Mouse (Mus musculus) frontal cortex, adult 2 months (tissue): ENCODE data around the gene Agap1. TPM values are rescaled to one million over a fixed set of nuclear protein-coding genes. Genes with fewer than 3 reads are reported as not detected.

ENCODE experiments used
- DNase-seq, 2 experiments: peaks; one replicate each; pipeline ENCODE4 v3.0.0; 2022; ENCODE audit warnings: low spot score in 1 of 2; ENCODE audit errors: extremely low spot score in 1 of 2
- polyA plus RNA-seq: library from polyadenylated mRNA; depleted of rRNA; stranded (reverse); fragments of >200 nt; gene quantifications from 2 replicates; pipeline ENCODE4 v1.2.3, GENCODE M21; 2012

Gene Agap1
- polyA plus RNA-seq, 1 experiment = 67.9 TPM

DNA sequence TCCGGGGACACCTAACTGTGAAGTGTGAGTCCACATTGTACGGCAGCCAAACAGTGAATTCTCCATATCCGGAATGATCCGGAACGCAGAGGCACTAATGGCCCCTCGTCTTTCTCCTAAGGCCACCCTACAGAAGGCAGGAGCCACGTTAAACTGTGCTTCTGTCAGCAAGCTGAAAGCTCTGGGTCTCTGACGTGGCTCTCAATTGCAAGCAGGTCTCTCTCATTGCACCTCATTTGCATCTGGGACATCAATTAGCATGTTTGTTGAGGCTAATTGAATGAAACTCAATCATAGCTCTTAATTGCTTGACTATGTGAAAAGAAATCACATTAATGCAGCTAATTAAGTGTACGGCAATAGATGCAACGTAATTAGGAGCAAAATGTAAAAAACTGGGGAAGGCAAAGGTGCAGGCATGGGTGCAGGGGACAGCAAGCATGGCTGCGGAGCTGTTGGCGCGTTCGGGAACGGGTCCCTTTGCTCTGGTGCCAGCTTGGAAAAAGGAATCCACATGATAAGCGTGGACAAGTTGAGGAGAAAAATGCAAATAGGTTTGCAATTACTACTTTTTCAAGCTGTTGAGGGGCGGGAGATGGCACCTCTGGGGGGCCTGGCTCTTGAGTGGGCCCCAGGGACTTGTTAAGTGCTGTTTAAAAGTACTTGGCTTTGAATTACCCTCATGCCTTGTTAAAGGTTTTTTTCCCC, 284.6 kb downstream of the Agap1 start:
- no peak for DNase-seq

DNA sequence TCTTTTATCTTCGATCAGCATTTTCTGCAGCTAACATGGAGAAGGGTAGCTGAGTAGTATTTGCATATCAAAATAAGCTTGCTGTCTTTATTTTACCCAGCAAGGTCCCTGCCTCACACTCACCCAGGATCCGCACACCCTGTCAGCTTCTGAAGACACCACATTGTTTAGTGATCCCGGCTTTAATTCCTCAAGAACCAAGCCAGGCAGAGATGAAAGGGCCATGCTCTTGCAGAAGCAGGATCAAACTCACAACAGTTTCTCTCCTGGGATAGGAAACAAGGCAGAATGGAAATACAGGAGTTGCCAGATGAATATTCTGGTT, 285.1 kb downstream of the Agap1 start:
- no peak for DNase-seq

- no peak for DNase-seq
Measured at GRCm38 (mm10) chr1:89742359-89742758, 287.8 kb downstream of the Agap1 start.

- no peak for DNase-seq
Measured at GRCm38 (mm10) chr1:89746171-89746570, 291.6 kb downstream of the Agap1 start.

GRCm38 (mm10) chr1:89749666-89750065, 295.1 kb downstream of the Agap1 start:
- no peak for DNase-seq

DNA sequence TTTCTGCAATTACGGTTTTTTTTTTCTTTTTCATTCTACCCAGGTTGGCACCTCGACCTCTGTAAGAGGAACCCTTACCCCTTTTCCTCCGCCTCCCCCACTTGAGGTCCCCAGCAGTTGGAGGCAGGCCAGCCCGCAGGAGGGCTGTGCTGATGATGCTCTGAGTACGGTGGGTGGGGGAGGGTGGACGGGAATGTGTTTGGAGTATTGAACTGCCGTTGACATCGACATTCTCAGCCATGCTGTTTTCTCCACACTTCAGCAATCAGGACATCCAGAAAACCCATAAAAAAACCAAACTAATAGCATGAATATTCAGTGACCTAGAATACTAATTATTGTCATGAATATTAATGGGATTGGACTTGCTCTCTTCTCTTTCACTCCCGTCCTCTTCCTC, 295.9 kb downstream of the Agap1 start:
- no peak for DNase-seq

DNA sequence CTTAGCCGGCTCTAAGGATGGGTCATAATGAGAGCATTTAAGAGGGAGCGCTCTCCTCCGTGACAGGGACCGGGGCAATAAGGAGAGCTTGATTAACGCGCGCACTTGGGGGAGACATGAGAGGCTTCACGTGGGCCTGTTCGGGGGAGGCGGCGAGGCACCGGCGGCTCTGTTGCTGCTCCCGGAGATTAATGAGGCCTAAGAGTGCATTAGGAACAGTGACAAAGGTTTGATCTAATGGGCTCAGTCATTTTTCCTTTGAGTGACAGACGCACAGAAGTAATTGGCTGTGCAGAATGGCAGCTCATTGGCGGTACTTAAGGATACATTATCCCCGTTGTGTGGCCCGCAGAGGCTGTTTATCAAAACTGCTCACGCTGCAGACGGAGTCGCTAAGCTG, 296.3 kb downstream of the Agap1 start:
- peak in 1 of 2 experiments; percentile 20 for DNase-seq

- DNase-seq = no peak
Measured at GRCm38 (mm10) chr1:89751344-89751743, 296.7 kb downstream of the Agap1 start.

DNA sequence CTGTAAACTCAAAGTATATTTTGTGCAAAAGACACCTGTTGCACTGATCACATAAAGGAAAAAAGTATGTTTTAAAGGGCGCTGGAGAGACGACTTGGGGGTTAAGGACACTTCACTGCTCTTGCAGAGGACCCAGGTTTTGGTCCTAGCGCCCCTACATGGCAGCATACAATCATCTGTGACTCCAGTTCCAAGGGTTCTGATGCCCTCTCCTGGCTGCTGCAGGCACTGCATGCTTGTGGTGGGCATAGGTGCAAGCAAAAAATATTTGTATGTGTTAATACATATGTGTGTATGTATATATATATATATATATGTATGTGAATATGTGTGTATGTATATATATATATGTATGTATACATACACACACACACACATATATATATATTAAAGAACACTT, 298.1 kb downstream of the Agap1 start:
- no peak for DNase-seq

- DNase-seq = no peak
Measured at GRCm38 (mm10) chr1:89755358-89755757, 300.8 kb downstream of the Agap1 start.

GRCm38 (mm10) chr1:89756387-89756786, 301.8 kb downstream of the Agap1 start:
- no peak for DNase-seq

DNA sequence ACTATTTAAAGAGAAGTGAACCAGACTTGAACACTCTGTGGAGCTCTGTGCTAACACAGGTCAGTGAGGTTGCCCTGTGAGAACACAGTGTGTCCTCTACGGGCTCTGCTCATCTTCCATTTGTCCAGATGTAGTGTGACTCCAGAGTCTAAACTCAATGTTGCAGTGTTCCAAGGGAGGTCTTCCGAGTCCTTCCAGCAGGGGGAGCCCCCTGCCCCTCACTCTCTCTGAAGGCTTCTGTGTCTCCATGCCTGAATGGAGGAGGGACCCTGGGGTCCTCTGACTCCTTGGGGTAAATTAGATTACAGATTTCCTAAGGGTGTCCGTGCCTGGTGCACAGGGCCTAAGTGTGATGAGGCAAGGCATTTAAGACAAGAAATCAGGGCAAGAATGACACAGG, 302.9 kb downstream of the Agap1 start:
- DNase-seq = no peak

- no peak for DNase-seq
Measured at GRCm38 (mm10) chr1:89763912-89764311, 309.3 kb downstream of the Agap1 start.

GRCm38 (mm10) chr1:89766891-89767290, 312.3 kb downstream of the Agap1 start:
- DNase-seq = no peak

- no peak for DNase-seq
Measured at GRCm38 (mm10) chr1:89769641-89770040, 315.0 kb downstream of the Agap1 start.

- no peak for DNase-seq
Measured at GRCm38 (mm10) chr1:89770298-89770697, 315.7 kb downstream of the Agap1 start.

DNA sequence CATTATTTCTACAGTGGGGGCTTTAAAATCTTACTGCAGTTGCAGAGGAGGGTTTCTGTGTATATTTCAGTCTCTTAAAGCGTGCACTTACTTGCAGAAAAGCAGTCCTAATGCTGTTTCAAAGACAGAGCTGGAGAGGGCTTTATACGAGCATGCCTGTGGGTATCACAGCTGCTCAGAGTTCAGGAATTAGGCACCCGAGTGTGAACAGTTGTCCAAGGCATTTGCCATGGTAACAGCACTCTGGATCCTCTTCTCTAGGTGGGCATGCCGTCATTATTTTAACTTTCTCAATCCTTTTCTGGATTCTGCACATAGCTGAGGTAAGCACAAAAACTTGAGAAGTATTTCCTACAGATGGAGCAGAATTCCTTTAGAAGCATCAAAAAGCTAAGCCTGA, 321.1 kb downstream of the Agap1 start:
- no peak for DNase-seq

- peak in 1 of 2 experiments; percentile 62 for DNase-seq
Measured at GRCm38 (mm10) chr1:89780675-89781074, 326.1 kb downstream of the Agap1 start.

DNA sequence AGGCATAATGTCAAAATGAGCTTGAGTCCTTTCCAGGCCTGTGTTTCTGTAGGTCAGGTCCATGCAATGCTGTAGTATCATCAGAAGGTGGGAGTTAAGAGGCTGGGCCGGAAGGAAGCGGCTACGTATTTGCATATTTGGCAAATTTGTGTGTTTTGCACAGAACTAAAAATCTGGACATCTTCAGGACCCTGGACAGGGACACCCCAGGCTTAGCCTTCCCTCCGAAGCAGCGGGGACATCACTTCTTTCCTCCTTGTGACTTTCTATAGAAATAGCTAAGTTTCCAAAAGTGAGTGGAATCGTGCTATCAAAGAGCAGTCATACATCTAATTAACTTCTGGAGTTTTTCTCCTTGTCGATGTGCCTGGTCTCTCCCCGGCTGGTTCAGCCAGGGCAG, 327.3 kb downstream of the Agap1 start:
- DNase-seq = no peak

DNA sequence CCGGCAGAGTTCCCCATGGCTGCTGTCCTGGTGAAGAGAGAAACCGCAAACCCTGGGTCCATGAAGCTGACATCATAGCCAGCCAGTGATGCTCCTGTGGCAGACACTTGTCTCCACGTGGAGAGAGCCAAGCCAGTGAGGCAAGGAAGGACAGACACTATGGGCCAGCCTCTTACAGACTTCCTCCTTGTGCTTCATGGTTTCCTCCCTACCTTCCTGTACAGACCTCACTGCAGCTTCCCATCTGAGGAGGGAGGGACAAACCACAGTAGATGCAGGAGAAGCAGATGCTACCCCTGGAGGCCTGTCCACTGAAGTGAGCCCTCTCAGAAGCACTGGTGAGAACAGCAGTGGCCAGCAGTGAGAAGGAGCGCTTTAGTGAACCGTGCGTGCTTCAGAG, 332.2 kb downstream of the Agap1 start:
- no peak for DNase-seq

GRCm38 (mm10) chr1:89798724-89799123, 344.1 kb downstream of the Agap1 start:
- no peak for DNase-seq

- peak in 1 of 2 experiments; percentile 27 for DNase-seq
Measured at GRCm38 (mm10) chr1:89801506-89801905, 346.9 kb downstream of the Agap1 start.

- DNase-seq = peak; percentile 47 to 67
Measured at GRCm38 (mm10) chr1:89804981-89805380, 350.4 kb downstream of the Agap1 start.
